In genomic region chr13:36734731-36735571, GRCm38 (mm10) we compare ENCODE assay signal across 8 mouse cellular contexts. TPM values are rescaled to one million over a fixed set of nuclear protein-coding genes. Genes with fewer than 3 reads are reported as not detected.
DNase-seq lines count a peak whose midpoint lies in the region; ATAC-seq and TF ChIP-seq lines count a peak whose summit lies in the region.

Nrn1 (minus strand) TSS chr13:36735131.

- no peak for TF ChIP-seq CTCF in lung, adult 2 months (IDR thresholded peaks at IDR 0.05; ENCODE audit: insufficient read depth, low read length)
- TF ChIP-seq CTCF in embryonic fibroblast, embryonic 13.5 days (IDR thresholded peaks at IDR 0.05; ENCODE audit: borderline replicate concordance, insufficient read depth, low read length) = no peak
- TF ChIP-seq CTCF in liver, postnatal 0 days (IDR thresholded peaks at IDR 0.05; ENCODE audit: low read depth) = no peak

- no peaks in the 10 kb centered on the region for H3K9me3 ChIP-seq in intestine, embryonic 16.5 days (ENCODE audit: control insufficient read depth, low read length)
- no peaks in the 10 kb centered on the region for H3K9me3 ChIP-seq in liver, postnatal 0 days (ENCODE audit: low read length)
- H3K9me3 ChIP-seq in stomach, embryonic 15.5 days = no peaks in the 10 kb centered on the region

- peaks cover 14% of the 10 kb centered on the region for H3K4me1 ChIP-seq in lung, adult 2 months (ENCODE audit: control insufficient read depth, insufficient read depth, low read length)
- no peaks in the 10 kb centered on the region for H3K4me1 ChIP-seq in embryonic fibroblast, embryonic 13.5 days (ENCODE audit: control insufficient read depth, insufficient read depth, low read length)
- H3K4me1 ChIP-seq in intestine, embryonic 16.5 days (ENCODE audit: control insufficient read depth, insufficient read depth, low read length) = peaks cover 11% of the 10 kb centered on the region; the same call in 1 of the 2 replicates
- peaks cover 13% of the 10 kb centered on the region for H3K4me1 ChIP-seq in liver, postnatal 0 days (ENCODE audit: insufficient read depth)
- peaks cover 10% of the 10 kb centered on the region for H3K4me1 ChIP-seq in stomach, embryonic 15.5 days

- H3K9ac ChIP-seq in intestine, embryonic 16.5 days (ENCODE audit: low read depth, low read length) = peak within 1 kb of the TSS; percentile 73
- peak within 1 kb of the TSS; percentile 59 for H3K9ac ChIP-seq in liver, postnatal 0 days (replicated peaks)
- H3K9ac ChIP-seq in stomach, embryonic 15.5 days = no peak within 1 kb of the TSS

- peak within 1 kb of the TSS; percentile 84 for H3K4me2 ChIP-seq in intestine, embryonic 16.5 days (ENCODE audit: low read depth, low read length)
- peak within 1 kb of the TSS; percentile 76 for H3K4me2 ChIP-seq in liver, postnatal 0 days (ENCODE audit: low read depth, low read length)
- H3K4me2 ChIP-seq in stomach, embryonic 15.5 days = peak within 1 kb of the TSS; percentile 91

- H3K27me3 ChIP-seq in intestine, embryonic 16.5 days (replicated peaks; ENCODE audit: control insufficient read depth, insufficient read depth, low read length) = peaks cover 8% of the 10 kb centered on the region
- H3K27me3 ChIP-seq in liver, postnatal 0 days (ENCODE audit: insufficient read depth, low read length) = peaks cover 52% of the 10 kb centered on the region
- peaks cover 50% of the 10 kb centered on the region for H3K27me3 ChIP-seq in stomach, embryonic 15.5 days (replicated peaks)

- H3K4me3 ChIP-seq in lung, adult 2 months (replicated peaks; ENCODE audit: extremely low read depth, low read depth, low read length) = peak within 1 kb of the TSS; percentile 13
- H3K4me3 ChIP-seq in embryonic fibroblast, embryonic 13.5 days (ENCODE audit: insufficient read depth, low read length) = peak within 1 kb of the TSS; percentile 36
- H3K4me3 ChIP-seq in intestine, embryonic 16.5 days (ENCODE audit: low read length) = peak within 1 kb of the TSS; percentile 56
- H3K4me3 ChIP-seq in liver, postnatal 0 days (ENCODE audit: low read depth, low read length) = peak within 1 kb of the TSS; percentile 51
- H3K4me3 ChIP-seq in stomach, embryonic 15.5 days (replicated peaks) = peak within 1 kb of the TSS; percentile 43

- no peak within 1 kb of the TSS; the same call in 1 of the 2 replicates for H3K27ac ChIP-seq in embryonic fibroblast, embryonic 13.5 days (ENCODE audit: insufficient read depth, low read length)
- peak within 1 kb of the TSS; percentile 92 for H3K27ac ChIP-seq in intestine, embryonic 16.5 days (ENCODE audit: low read length)
- H3K27ac ChIP-seq in liver, postnatal 0 days (ENCODE audit: low read depth) = peak within 1 kb of the TSS; percentile 73
- no peak within 1 kb of the TSS for H3K27ac ChIP-seq in stomach, embryonic 15.5 days

- WGBS in lung, adult 2 months = 4% methylated on average over 50 of the region's 50 CpGs
- WGBS in intestine, embryonic 16.5 days = 1% methylated on average over 50 of the region's 50 CpGs
- under 1% methylated on average over 50 of the region's 50 CpGs for WGBS in liver, postnatal 0 days (ENCODE audit: insufficient replicate concordance)
- WGBS in stomach, embryonic 15.5 days = under 1% methylated on average over 49 of the region's 50 CpGs

- ATAC-seq in intestine, embryonic 16.5 days = peak; percentile 36
- no peak for ATAC-seq in liver, postnatal 0 days
- no peak for ATAC-seq in stomach, embryonic 15.5 days (ENCODE audit: insufficient read depth, low FRiP score, low read depth)

- no peaks in the 10 kb centered on the region for H3K36me3 ChIP-seq in intestine, embryonic 16.5 days (ENCODE audit: control insufficient read depth, insufficient read depth, low read length)
- no peaks in the 10 kb centered on the region for H3K36me3 ChIP-seq in liver, postnatal 0 days (replicated peaks; ENCODE audit: insufficient read depth, low read length)
- H3K36me3 ChIP-seq in stomach, embryonic 15.5 days = no peaks in the 10 kb centered on the region

- TF ChIP-seq EP300 in liver, postnatal 0 days (IDR thresholded peaks at IDR 0.05; ENCODE audit: low read depth) = no peak

- no peak for DNase-seq in lung, adult 2 months
- no peak for DNase-seq in lung, postnatal 36 days
- DNase-seq in brain, adult 2 months (ENCODE audit: low read depth, low spot score) = peak; percentile 86
- peak; percentile 32 for DNase-seq in liver, postnatal 0 days
- DNase-seq in spleen, postnatal 10 days (ENCODE audit: low spot score in 2 of 2) = no peak

- no peak for TF ChIP-seq POLR2A in lung, adult 2 months (IDR thresholded peaks at IDR 0.05; ENCODE audit: borderline replicate concordance, extremely low read depth, low read depth, low read length)
- no peak for TF ChIP-seq POLR2A in embryonic fibroblast, embryonic 13.5 days (IDR thresholded peaks at IDR 0.05; ENCODE audit: low read depth, low read length)

RNA-seq across cellular contexts. Expression of gene Nrn1, which starts in this region (rescaled TPM):
- 9.2 and 12.9 TPM in 2 replicates for polyA plus RNA-seq in lung, adult 2 months (2012; rRNA removed)
- polyA plus RNA-seq in embryonic fibroblast, embryonic 13.5 days (2011; ENCODE audit: insufficient read length, low read depth, missing spikeins) = 8.9 and 28.2 TPM in 2 replicates
- polyA plus RNA-seq in intestine, embryonic 16.5 days (2015; fragmentation: Nextera tagmentation; extraction: Ambion mirVana) = 75.3 and 96.3 TPM in 2 replicates
- polyA plus RNA-seq in liver, postnatal 0 days (2015; fragmentation: Nextera tagmentation; extraction: Ambion mirVana) = 97.4 and 98.7 TPM in 2 replicates
- polyA plus RNA-seq in stomach, embryonic 15.5 days (2015; fragmentation: Nextera tagmentation; extraction: Ambion mirVana) = 10.8 and 11.0 TPM in 2 replicates

Comparison
In these comparisons a context has a peak if more than half of its experiments do, and no peak if none do; other contexts are left out.
1. DNase-seq: peak in brain, adult 2 months (single experiment) and liver, postnatal 0 days (single experiment); none in lung, adult 2 months (single experiment), lung, postnatal 36 days (single experiment) and spleen, postnatal 10 days (0 of 2).
2. H3K27ac ChIP-seq: peak in intestine, embryonic 16.5 days (single experiment) and liver, postnatal 0 days (single experiment); none in embryonic fibroblast, embryonic 13.5 days (single experiment) and stomach, embryonic 15.5 days (single experiment).
3. Peak in every context shown above with its lines, with median percentiles within 50 percentile points of each other: H3K4me3 ChIP-seq and H3K4me2 ChIP-seq.